Mouse (Mus musculus): ENCODE results near the gene Prcd.
"Not testable (repeated sequence)": the region's sequence is repeated elsewhere in the genome, so short reads cannot be mapped to it uniquely, and the experiment has no call there.

Prcd gene

GRCm38 (mm10) chr11:116653234-116653633 lies at the start of gene Prcd:
Prcd (plus strand) TSS chr11:116653534.
- DNase-seq: no peak

DNA sequence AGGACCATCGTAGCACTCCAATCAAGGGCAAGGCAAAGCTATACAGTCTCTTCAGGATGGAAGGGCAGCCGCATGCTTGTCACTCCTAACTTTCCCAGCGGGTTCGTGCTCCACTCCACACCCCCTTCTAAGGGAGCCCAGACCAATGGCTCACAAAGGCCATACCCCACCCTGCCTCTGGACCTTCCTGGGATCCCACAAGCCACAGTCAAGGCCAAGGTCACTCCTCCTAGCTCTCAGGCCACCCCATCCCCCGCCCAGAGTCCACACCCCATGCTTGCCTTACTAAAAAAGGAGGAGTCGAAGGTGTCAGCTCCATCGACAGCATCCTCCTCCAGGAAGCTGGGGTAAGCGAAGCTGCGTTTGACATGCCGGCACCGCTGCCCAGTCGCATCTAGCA lies 49.2 kb upstream of the Prcd start:
- DNase-seq: no peak

DNA sequence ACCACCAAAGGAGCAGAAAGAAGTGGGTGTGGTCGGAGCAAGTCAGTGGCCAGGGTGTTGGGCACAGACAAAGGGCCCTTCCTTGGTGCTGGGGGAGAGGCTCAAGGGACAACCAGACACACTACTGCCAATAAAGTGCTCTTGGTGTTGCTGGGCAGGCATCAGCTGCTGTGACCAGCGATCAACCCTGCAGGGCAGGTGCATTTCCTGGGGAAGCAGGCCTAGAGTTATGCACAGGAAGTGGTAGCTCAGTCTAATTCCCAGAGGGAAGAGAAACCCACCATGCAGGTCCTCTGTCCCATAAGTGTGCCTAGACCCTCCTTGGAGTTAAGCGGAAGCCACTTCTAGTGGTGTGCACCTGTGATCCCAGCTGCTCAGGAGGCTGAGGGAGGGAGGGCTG lies 45.6 kb upstream of the Prcd start:
- DNase-seq: no peak

DNA sequence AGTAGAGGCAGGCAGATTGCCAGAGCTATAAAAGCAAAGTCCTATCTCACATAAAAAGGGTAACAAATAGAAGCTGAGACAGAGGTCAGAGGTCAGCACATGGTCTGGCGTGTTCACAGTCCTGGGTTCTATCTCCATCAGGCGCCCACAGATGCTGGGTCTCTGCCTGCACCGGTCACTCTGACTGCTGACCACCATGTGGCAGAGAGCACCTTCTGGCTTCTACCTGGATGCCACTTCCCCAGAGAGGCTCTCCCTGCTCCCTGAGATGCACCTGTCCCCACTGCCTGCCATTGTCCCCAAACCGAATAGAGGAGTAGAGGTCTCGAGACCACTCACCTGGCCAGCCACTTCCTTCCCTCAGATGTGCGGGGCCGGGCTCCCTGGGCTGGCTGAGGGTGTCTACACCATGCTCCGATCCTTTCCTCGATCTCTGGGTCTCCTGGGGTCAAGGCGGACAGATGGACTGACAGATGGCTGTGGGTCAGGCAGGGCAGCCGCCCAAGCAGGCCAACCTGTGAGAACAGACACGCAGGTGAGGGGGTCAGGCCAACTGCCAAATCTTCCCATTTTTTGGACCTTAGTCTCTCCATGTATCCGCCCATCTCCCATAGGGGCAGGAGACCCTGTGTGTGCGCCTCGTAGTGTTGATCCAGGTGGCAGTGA lies 43.2 kb upstream of the Prcd start:
- DNase-seq: no peak

DNA sequence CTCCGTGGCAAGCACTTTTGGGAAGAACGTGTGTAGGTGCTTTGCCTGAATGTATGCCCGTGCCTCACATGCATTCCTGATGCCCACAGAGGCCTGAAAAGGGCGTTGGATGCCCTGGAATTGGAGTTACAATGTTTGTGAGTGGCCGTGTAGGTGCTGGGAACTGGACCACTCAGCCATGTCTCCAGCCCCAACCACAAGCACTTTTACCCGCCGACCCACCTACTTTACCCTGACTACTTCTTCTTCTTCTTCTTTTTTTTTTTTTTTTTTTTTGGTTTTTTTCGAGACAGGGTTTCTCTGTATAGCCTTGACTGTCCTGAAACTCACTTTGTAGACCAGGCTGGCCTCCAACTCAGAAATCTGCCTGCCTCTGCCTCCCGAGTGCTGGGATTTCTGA lies 42.2 kb upstream of the Prcd start:
- DNase-seq: not testable (repeated sequence)

- no peak for DNase-seq
Measured at GRCm38 (mm10) chr11:116611883-116612282, 41.5 kb upstream of the Prcd start.

GRCm38 (mm10) chr11:116612554-116612953 lies 40.8 kb upstream of the Prcd start:
- no peak for DNase-seq

DNA sequence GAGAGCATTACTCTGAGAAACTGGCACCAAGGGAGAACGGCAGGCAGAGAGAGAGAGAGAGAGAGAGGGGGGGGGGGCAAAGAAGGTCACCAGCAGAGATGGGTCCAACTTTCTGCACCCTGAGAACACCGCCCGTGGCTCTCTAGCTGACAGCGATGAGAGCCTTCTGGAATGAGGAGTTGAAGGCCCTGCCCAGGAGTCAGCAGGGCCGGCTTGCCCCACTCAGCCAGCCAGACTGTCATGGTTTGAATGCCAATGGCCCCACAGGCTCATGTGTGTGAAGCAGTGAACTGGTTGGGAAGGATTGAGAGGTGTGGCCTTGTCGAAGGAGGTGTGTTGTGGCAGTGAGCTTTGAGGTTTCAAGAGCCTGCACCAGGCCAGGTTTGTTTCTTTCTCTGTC lies 40.1 kb upstream of the Prcd start:
- DNase-seq: no peak

- DNase-seq: peak; percentile 88
Measured at GRCm38 (mm10) chr11:116615735-116616437, 37.4 kb upstream of the Prcd start.

GRCm38 (mm10) chr11:116616438-116617118 lies 36.8 kb upstream of the Prcd start:
- no peak for DNase-seq

GRCm38 (mm10) chr11:116617641-116618040 lies 35.7 kb upstream of the Prcd start:
- DNase-seq: no peak

DNA sequence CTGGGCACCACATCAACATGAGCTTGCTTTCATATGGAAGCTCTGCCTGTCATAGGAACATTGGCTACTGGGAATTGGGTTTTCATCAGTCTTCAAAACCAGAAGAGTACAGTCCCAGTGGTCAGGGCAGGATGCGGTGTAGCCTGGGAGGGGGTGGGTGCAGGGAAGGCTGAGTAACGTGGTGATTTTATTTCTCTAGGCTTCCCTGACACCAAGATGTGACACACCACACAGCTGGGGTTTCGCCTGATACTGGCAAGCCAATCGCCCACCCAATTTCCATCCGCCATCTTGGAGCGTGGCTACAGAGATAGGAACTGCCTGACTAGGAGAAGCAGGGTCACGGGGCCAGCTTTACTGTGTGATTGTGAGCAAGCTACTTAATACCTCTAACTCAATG lies 34.7 kb upstream of the Prcd start:
- no peak for DNase-seq

DNA sequence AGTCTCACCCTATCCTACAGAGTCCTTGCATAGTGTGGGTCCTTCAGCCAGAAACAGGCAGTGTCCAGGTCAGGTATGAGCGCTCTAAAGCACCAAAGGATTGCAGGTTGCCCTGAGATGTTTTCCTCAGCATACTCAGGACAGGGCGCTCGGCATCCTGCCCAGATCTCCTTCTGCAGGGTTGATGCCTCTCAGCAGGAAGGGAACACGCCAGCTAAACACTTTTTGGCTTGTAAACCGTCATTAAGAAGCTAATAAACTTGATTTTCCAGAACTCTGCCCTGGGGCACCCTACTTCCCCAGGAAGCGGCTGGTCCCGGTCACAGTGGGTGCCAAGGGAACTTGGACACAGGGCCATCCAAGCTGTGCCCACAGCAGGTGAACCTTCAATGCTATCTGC lies 34.2 kb upstream of the Prcd start:
- DNase-seq: no peak

GRCm38 (mm10) chr11:116619561-116619960 lies 33.8 kb upstream of the Prcd start:
- peak; percentile 62 for DNase-seq

DNA sequence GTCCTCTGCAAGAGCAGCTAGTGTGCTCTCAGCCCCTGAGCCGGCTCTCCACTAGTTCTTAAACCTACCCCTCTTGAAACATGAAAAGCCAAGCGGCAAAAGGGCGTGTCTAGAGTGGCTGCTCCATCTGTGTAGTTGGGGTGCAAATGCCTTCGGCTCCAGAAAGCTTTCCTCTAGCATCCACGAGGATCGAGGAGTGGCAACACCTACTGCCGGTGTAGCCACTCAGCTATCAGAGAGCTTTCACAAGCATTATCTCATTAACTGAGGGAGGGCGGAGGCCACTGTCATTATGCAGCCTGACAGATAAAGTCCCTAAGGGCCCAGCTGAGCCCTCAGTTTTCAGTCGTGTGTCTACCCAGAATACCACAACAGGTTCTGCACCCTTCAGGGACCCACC lies 33.3 kb upstream of the Prcd start:
- DNase-seq: peak; percentile 41

DNA sequence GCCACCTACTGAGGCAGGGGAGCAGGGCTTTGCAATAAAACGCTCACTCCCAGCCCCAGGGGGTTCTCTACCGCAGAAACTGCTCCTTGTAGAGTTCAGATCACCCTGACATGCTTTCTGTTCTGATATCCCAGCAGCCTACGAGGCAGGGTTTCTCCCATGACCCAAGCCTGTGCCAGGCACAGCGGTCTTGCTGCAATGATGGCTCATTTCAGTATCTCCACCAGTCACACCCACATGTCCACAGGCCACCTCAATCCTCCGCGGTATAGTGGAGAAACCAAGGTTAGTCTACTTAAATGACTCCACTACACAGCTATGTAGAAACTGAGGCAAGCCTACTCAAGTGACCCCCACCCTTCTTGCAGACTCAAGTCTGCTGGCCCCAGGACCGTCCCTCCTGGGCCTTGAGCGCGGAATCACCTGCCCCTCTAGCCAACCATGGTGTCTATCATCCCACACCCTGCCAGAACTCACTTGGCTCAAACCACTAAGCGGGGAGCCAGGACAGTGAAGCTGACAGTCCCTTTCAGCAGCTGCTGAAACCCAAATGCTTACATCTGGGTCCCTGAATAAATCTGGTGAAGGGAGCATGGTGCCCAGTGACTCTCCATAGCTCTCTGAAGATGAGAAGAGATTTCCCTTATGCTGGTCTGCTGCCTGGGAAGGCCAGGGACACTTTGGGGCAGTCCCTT lies 32.6 kb upstream of the Prcd start:
- no peak for DNase-seq

DNA sequence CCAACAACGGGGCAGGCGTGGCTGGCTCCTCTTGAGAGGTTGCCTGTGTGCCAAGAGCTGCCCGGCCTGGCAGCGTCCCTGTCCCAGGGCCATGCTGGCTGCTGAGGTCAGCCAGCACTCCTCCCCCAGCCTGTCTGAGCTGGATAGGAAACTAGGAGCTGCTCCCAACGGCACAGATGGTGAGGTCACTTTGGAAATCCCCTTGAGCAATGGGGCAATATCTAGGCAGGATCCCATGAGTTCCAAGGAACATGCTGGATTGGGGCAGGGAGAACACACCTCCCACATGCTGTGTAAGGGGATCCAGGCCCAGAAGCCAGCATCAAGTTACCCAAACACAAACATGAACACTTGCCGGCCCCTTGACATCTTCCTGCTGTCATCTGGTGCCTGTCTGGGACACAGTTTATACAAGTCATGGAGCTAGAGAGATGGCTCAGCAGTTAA lies 32.1 kb upstream of the Prcd start:
- DNase-seq: peak; percentile 40

DNA sequence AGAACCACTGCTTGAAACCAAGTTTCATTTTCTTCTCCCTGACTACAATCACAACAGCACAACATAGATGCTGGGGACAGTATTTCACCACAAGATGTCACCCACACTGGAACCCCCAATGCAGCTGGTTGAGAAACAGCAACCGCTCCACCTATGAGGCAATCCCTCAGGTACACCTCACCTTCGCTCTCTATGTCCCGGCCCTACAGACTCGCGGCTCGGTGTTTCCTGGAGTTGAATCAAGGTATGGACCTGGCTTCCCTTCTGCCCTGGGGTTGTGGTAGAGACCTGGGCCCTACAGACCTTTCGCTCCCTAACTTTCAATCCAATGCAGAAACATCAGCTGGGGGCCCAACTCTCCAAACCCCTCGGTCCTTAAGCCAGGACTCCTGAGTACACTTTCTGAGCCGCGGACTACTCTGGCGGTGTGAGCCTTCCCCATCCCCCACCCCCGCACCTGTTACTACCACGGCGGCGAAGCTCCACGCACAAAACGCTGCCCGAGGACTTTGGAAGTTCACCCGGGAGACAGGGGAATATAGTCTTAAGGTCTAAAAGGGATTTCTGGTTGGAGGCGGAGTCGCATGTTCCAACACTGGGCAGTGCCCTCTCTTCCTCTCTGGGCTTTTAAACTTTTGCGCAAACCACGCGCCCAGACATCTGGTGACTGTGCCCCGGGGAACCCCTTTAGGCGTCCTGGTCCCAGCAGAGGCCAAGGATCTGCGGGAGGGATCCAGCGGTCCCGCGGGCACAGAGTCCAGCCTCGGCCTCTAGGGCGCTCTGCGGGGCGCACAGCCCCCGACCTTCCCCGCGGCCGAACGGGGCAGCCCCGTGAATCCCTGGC lies 29.8 kb upstream of the Prcd start:
- DNase-seq: no peak

DNA sequence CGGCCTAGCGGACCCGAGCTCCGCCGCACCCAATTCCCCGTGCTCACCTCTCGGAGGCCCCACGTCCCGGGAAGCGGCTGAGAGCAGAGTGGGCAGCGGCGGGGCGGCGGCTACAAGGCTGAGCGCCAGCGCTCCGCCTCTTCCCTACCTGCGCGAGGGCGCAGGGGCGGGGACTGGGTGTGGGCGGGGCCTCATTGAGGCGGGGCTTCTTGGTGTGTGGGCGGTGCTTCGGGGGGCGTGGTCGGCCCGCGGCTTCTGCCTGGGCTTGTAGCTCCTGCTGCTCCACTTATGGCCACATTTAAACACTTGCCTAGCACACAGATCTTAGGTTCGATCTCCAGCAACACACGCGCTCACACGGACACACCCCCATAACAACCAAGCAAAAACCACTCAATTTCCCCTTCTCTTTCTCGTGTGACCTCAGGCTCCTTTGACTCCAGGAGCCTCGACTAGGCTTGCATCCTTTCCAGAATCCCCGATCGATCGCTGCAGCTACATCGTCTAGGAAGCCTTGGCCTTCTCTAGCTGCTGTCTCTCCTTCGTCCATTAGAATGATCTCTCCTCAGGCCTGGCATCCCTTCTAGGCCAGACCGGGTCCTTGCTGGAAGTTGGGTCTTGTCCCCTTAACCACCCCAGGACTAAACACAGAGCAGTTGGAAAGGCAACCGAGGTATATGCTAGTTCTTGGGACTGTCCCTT lies 29.1 kb upstream of the Prcd start:
- peak; percentile 83 for DNase-seq

DNA sequence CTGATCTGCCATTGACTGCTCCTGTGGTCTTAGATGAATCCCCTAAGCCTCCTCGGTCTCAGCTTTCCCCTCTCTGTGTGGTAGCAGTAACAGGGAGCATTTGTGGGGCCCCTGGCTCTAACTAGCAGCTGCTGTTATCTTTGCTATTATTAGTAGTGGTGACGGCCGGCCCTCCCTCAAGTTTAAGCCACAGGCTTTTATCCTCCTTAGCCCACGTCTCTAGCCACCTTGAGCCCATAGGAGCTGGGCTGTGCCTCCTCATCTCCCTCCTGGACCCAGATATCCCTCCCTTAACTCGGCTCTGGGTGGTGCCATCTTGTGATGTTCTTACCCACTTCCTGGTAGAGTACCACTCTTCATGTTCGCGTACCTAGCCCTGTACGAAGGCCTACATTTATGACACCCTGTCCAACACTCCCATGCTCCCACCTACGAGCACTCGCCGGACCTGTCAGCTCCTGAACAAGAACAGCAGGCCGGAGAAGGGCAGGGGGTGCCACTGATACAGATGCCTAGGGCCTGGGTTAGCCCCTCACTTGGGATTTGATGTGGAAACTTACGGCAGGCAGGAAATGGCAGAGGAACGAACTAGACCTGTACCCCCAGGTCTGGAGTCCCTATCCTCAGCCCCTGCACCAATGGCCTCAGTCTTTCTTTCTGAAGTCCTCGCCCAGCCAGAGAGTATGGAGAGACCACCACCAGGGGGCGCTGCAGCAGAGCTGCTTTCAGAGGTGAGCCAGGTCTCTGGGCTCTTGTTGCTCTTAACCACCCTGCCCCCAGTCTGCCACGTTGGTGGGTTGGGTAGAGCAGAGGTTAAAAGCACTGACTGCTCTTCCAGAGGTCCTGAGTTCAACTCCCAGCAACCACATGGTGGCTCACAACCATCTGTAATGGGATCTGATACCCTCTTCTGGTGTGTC lies 28.0 kb upstream of the Prcd start:
- DNase-seq: peak; percentile 66
